Mouse (Mus musculus): ENCODE data around the gene Retsat. TPM values are rescaled to one million over a fixed set of nuclear protein-coding genes. Genes with fewer than 3 reads are reported as not detected.

The Retsat gene
- total RNA-seq, 2 experiments from 2014 or later, result 55.9 to 73.4 TPM

DNA sequence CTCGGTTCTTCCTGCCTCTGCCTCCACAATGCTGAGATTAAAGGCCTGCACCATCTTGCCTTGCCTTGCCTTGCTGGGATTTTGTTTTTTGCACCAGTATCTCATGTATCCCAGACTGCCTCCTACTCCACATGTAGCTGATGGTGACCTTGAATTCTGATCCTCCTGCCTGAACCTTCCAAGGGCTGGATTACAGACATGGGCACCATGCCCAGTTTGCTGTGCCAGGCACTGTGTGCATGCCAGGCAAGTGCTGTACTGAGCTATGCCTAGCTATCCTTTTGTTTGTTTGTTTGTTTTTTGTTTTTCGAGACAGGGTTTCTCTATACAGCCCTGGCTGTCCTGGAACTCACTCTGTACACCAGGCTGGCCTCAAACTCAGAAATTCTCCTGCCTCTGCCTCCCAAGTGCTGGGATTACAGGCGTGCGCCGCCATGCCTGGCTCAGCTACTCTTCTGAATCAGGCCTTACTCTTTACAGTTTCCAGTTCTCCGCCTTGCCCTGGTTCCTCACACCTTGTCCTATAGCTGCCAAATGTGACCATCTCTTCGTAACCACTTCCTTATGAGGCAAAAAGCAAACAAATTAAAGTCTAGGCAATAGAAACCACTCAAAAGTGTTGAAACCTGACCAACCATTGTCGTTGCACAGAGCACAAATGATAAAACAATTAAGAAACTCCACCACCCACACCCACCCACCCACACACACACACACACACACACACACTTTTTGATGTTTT, 25.6 kb downstream of the Retsat start:
- peak; percentile 59 for DNase-seq

DNA sequence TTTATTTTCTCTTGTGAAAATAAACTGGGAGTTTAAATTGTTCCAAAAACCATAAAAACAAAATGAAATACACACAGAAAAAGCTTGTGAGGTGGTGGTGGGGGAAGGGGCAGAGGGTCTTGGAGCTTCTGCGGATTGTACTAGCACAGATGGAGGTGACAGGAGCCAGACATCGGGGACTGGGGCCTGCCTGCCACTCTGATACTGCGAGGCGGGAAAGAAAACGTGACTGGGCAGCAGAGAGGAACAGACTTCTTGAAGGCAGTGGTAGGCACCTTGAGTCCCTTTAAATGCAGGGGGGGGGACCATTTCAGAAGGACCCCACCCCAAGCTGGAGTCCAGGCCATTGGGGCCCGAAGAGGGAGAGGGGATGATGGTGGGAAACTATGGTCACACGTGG, 28.1 kb downstream of the Retsat start:
- DNase-seq, result no peak

- DNase-seq, result no peak
These were observed 29.0 kb downstream of the Retsat start for GRCm38 (mm10) chr6:72627276-72627675.

DNA sequence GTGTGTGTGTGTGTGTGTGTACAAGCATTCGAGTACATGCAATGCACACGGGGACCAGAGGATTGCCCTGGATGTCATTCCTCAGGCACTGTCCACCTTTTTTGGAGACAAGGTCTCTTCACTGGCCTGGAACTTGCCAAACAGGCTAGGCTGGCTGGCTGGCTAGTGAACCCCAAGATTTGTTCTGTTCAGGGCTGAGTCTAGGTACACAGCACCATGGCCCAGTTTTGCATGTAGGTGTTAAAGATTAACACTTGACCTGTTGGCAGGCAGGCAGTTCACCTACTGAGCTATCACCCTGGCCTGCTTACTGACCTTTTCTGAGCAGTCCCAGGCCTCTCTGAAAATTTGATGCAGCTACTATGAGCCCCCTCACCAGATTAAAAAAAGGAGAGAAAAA, 32.1 kb downstream of the Retsat start:
- no peak for DNase-seq

DNA sequence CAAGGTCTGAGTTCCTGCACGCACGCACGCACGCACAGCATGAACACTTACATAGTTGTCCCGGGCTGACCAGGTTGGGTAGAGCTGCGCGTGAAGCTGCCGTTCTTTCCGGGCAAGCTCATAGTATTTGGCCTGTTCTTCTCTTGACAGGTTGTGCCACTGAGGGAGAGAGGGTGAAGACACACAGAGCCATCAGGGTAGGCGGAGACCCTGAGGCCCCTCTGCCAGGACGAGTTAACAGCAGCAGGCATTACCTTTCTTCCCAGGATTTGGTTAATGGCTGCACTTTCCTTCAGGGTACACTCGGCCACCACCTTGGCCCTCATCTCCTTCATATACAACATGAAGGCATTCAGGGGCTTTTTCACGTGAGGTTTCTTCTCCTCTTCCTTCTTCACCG, 32.7 kb downstream of the Retsat start:
- DNase-seq, result no peak

- no peak for DNase-seq
These were observed 33.4 kb downstream of the Retsat start for GRCm38 (mm10) chr6:72631700-72632099.

DNA sequence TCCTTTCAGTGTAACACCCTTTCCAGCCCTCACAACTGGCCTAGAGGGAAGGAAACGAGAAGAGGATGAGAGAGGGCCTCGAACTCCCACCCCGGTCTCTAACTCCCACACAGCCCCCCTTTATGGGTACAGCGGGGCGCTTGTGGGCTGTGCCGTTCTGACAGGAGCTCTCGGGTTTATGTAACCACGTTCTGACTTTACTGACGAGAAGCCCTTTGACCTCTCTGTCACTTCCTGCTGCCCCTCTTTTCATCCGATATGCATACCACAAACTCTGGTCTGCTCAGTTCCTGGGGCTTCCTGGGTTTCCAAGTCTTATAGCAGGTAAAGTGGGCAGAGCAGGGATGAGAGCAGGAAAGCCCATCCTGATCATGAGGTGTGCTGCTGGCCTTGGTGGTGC, 36.0 kb downstream of the Retsat start:
- no peak for DNase-seq

- peak; percentile 44 for DNase-seq
These were observed 37.6 kb downstream of the Retsat start for GRCm38 (mm10) chr6:72635760-72636431.

- DNase-seq, result no peak
These were observed 38.7 kb downstream of the Retsat start for GRCm38 (mm10) chr6:72636940-72637339.

GRCm38 (mm10) chr6:72641218-72641954, 43.1 kb downstream of the Retsat start:
- no peak for DNase-seq

DNA sequence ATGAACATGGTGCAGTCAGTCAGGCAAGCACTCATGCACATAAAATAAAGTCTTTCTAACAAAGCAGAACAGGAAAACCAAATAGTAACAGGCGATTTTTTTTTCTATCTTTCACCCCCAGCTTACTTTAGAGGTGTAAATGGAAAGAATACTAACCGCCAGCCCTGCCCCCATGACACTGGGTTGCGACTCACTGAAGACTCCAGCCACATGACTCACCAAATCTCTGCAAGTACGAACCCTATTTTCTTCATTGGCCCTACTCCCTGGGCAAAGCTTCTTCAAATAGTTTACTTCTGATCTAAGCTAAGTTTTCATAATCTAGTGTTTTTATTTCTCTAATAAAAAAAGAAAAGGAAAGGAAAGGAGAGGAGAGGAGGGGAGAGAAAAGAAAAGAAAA, 46.3 kb downstream of the Retsat start:
- no peak for DNase-seq

DNA sequence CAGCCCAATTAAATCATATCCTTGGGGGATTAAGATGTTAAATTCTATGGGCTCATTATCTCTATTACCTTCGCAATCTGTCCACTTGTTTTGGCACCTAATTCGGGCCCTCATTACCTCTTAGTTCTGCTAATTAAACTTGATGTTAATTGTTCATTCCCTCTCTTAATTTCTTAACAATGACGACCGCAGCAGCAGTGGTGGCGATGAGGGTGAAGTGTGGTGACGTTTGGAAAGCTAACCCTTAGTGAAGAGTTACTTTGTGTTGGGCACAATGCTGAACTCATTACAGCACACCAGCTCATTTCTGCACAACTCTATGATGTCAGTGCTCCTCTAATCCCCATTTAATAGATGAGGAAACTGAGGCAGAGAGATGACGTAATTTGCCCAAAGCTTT, 47.1 kb downstream of the Retsat start:
- DNase-seq, result no peak

- peak; percentile 43 for DNase-seq
These were observed 49.1 kb downstream of the Retsat start for GRCm38 (mm10) chr6:72647383-72647820.

GRCm38 (mm10) chr6:72648002-72648595, 49.8 kb downstream of the Retsat start:
- no peak for DNase-seq

DNA sequence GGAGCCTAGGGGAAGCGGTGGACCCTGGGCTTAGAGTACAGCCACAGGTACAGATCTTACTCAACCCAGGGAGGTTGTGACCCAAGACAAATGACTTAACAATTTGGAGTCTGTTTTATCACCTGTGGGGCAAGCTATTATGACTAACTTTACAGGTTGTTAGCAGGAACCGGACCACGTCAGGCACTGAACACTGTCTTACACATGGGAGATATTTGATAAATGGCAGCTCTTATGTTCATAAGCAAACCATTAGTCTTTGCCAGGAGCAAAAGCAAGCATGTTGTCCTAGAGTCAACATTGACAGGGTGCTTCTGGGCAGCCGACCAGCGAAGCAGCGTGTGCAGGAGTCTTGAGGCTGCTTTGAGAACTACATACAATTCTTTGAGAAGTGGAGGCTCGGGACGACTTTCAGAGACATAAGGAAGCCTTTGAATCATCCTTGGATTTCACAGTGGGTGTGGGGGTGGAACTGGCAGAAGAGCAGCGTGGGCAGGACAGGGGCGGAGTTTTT, 52.1 kb downstream of the Retsat start:
- no peak for DNase-seq

GRCm38 (mm10) chr6:72653419-72653818, 55.1 kb downstream of the Retsat start:
- DNase-seq, result peak; percentile 67

- no peak for DNase-seq
These were observed 56.1 kb downstream of the Retsat start for GRCm38 (mm10) chr6:72654355-72654754.

DNA sequence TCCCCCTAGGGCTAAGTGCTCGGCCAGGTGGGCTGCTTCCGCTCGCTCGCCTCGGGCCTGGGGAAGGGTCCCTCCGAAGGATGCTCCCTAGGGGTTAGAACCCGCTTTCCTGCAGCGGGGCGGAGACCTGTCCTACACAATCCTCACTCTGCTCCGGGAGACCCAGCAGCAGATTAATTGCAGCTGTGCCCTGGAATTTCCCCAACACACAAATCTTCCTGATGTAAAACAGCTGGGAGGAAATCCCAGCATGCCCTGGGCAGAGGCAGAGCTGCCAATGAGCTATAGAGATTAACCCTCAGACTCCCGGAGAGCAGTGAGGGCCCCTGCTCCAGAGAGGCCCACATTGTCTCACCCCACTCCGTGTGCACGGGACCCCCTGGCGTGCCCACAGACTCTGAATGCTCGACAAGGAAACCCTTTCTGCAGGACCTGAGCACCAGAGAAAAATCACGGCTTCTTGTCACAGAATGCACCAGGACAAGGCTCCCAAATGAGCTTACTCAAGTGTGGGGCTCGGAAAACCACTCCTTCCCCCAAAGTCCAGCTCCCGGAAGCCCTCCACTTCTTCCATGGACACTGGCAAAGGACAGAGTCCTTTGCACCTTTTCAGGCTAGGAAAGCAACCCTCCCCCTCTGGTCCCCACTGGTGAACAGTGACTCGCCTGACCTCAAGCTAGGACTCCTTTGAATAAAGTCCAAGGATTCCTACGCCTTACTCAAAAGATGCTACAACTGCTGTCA, 57.2 kb downstream of the Retsat start:
- peak; percentile 63 for DNase-seq

- DNase-seq, result no peak
These were observed 57.8 kb downstream of the Retsat start for GRCm38 (mm10) chr6:72656053-72656442.

DNA sequence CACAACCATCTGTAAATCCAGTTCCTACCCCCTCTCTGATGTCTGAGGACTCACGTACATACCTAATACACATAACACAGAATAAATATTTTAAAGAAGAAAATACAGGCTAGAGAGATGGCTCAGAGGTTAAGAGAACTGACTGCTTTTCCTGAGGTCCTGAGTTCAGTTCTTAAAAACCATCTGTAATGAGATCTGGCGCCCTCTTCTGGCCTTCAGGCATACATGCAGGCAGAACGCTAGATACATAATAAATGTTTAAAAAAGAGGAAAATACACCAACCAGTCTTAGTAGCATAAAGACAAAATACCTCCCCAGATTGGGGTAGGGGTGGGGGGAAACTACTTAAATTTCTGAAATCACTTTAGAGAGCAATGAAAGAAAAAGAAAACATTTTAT, 59.7 kb downstream of the Retsat start:
- no peak for DNase-seq

All from gastrocnemius, postnatal 25 days (tissue).